Mouse (Mus musculus) liver, adult 2 months (tissue): ENCODE data around the gene Sema6d. TPM values are rescaled to one million over a fixed set of nuclear protein-coding genes. Genes with fewer than 3 reads are reported as not detected.

ENCODE experiments used
- DNase-seq: peaks from one replicate; pipeline ENCODE4 v3.0.0-alpha.2; 2011; ENCODE audit warnings: low read depth, low spot score; ENCODE audit errors: extremely low read depth
- H3K27ac ChIP-seq: fragments of 200-500 bp; replicated peaks from 2 replicates; pipeline ENCODE4 v1.5.1; 2012; ENCODE audit warnings: low read depth, mild to moderate bottlenecking, control low read depth, inconsistent platforms, low read length; ENCODE audit not compliant: insufficient read depth
- H3K27me3 ChIP-seq: fragments of 200-500 bp; 2 replicates; pipeline ENCODE4 v1.6.1; 2012; ENCODE audit warnings: mild to moderate bottlenecking, moderate library complexity, low read length, inconsistent platforms; ENCODE audit not compliant: control insufficient read depth, insufficient read depth
- H3K36me3 ChIP-seq: fragments of 200-500 bp; 2 replicates; pipeline ENCODE4 v1.6.1; 2012; ENCODE audit warnings: low read length, inconsistent platforms; ENCODE audit not compliant: control insufficient read depth, insufficient read depth
- H3K4me1 ChIP-seq: fragments of 200-500 bp; 2 replicates; pipeline ENCODE4 v1.6.1; 2011; ENCODE audit warnings: low read length; ENCODE audit not compliant: control insufficient read depth, insufficient read depth
- H3K4me3 ChIP-seq: fragments of 200-500 bp; 2 replicates; pipeline ENCODE4 v1.5.1; 2011; ENCODE audit warnings: low read depth, mild to moderate bottlenecking, control low read depth, low read length, moderate library complexity; ENCODE audit not compliant: insufficient read depth
- H3K79me2 ChIP-seq: fragments of 200-500 bp; 2 replicates; pipeline ENCODE4 v1.6.1; 2012; ENCODE audit warnings: inconsistent platforms, mild to moderate bottlenecking, low read length, moderate library complexity; ENCODE audit not compliant: control insufficient read depth, insufficient read depth
- H3K9ac ChIP-seq: fragments of 200-500 bp; 2 replicates; pipeline ENCODE4 v1.6.1; 2012; ENCODE audit warnings: low read depth, mild to moderate bottlenecking, control low read depth, inconsistent platforms, low read length
- CTCF ChIP-seq: fragments of 200-500 bp; IDR thresholded peaks from 2 replicates; pipeline ENCODE4 v1.5.1; 2011; ENCODE audit warnings: low read depth, low read length, control low read depth
- POLR2A ChIP-seq: fragments of 200-500 bp; IDR thresholded peaks from 2 replicates; pipeline ENCODE4 v1.6.1; 2011; ENCODE audit warnings: low read length, control low read depth; ENCODE audit not compliant: insufficient read depth; ENCODE audit errors: extremely low read depth
- WGBS: fragments of 180-500 bp; shearing (Covaris S2); methylation state at CpG from one replicate; pipeline ENCODE4 v1.1.7; 2018; 5-methylcytosine and 5-hydroxymethylcytosine counted together
- polyA plus RNA-seq: library from polyadenylated mRNA; depleted of rRNA; stranded (reverse); fragments of >200 nt; gene quantifications from 2 replicates; pipeline ENCODE4 v1.2.3, GENCODE M21; 2012
- total RNA-seq: library from RNA; depleted of rRNA; stranded (reverse); fragments of >200 nt; gene quantifications from 2 replicates; pipeline ENCODE4 v1.2.3, GENCODE M21; 2014

Gene Sema6d
- total and polyA plus RNA-seq, 2 experiments: 3.9 to 8.5 TPM

DNA sequence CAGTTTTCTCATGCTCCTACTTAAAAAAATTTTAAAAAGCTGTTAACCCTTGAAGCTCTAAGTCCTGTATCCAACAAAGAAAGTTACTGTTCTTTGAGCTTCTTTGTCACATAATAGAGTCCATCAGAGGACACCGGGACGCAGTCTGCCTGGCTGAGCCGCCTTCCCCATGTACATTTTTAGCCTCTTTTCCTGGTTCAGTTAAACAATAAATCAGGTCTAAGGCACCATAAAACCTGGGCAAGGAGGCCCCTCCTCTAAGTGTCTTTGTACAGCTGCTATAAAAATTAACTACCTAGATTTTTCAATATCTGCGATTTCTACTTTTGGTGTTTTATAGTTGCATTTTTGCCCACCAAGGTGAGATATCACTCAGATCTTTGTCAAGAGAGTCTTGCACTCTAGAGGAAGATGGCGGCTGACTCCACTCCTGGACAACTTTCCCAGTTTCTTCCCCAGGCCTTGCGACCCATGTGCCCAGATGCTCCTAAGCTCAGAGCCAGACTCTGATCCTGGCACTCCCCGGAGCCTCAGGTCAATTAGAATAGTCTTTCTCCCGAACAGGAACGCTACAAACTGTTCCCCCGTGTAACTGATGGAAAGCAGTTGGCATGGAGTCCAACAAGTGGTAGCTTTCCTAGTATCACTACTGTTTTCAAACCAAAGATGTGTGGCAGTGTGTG, 534.6 kb downstream of the Sema6d start:
- H3K79me2 ChIP-seq: peaks cover 4% of the 10 kb centered on the region; the same call in 1 of the 2 replicates
- no peaks in the 10 kb centered on the region for H3K27me3 ChIP-seq
- TF ChIP-seq POLR2A: no peak
- no peaks in the 10 kb centered on the region; the same call in 1 of the 2 replicates for H3K4me1 ChIP-seq
- no peak overlapping the region for H3K27ac ChIP-seq
- H3K9ac ChIP-seq: no peak overlapping the region
- H3K36me3 ChIP-seq: no peaks in the 10 kb centered on the region
- WGBS: 93% methylated on average over 10 of the region's 10 CpGs
- DNase-seq: no peak
- H3K4me3 ChIP-seq: no peak overlapping the region

DNA sequence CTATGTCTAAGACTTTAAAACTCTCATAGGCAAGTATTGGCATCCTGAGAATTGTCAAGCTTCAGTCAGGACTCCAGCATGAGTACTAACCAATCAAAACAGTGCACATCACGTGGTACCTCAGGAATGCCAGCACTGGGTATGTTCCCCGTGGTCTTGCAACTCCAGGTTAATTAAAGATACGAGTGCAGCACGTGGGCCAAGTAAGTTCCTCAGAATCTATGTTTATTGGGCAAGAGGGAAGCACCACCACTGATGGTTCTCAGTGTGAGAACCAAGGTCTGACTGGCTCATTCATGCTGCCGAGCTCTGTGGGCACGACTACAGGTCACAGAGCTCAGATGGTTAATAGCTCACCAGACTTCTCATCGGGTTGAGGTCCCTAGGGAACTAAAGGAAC, 536.7 kb downstream of the Sema6d start:
- WGBS: 70% methylated on average over 7 of the region's 7 CpGs
- no peak overlapping the region for H3K27ac ChIP-seq
- no peak for TF ChIP-seq POLR2A
- TF ChIP-seq CTCF: no peak
- H3K4me3 ChIP-seq: no peak overlapping the region
- no peaks in the 10 kb centered on the region; the same call in 1 of the 2 replicates for H3K4me1 ChIP-seq
- no peak overlapping the region for H3K9ac ChIP-seq
- DNase-seq: no peak
- H3K79me2 ChIP-seq: peaks cover 4% of the 10 kb centered on the region; the same call in 1 of the 2 replicates
- H3K27me3 ChIP-seq: no peaks in the 10 kb centered on the region
- no peaks in the 10 kb centered on the region for H3K36me3 ChIP-seq

DNA sequence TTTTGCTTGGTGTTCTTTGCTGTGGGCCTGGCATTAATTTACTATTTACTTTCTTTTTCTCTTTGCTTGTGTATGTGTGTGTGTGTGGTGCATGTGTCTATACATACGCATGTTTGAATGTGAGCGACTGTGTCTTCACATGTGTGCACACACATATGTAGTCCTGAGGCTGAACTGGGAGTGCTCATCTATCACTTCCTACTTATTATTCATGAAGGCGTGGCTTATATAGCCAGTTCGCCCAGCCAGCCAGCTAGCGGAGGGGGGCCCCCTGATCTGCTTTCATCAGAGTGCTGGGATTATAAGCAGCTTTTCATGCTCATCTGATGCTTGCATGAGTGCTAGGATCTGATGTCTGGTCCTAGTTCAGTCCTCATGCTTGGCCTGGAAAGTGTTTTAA, 537.9 kb downstream of the Sema6d start:
- peaks cover 4% of the 10 kb centered on the region; the same call in 1 of the 2 replicates for H3K79me2 ChIP-seq
- no peaks in the 10 kb centered on the region for H3K36me3 ChIP-seq
- H3K27ac ChIP-seq: no peak overlapping the region
- WGBS: 82% methylated on average over 5 of the region's 5 CpGs
- no peaks in the 10 kb centered on the region; the same call in 1 of the 2 replicates for H3K4me1 ChIP-seq
- no peak for DNase-seq
- H3K4me3 ChIP-seq: no peak overlapping the region
- no peaks in the 10 kb centered on the region for H3K27me3 ChIP-seq
- no peak overlapping the region for H3K9ac ChIP-seq
- TF ChIP-seq CTCF (no peak), POLR2A (no peak)

DNA sequence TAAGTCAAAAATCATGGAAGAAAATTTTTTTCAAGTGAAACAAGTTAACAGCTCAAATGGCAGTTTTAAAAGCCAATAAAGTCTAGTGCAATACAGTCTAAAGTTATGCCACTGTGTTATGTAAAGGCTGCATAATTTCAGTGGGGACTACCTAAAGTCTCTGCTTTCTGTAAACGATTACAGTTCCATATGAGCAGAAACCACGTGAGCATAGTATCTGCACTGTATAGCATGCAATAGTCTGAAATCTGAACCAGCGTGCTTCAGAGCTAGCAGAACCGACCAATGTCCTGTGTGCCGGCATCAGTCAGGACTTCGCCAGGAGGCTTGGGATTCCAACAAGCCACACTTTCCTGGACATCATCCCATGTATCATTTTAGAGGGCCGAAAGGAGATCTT, 538.9 kb downstream of the Sema6d start:
- no peaks in the 10 kb centered on the region; the same call in none of the 2 replicates for H3K4me1 ChIP-seq
- no peaks in the 10 kb centered on the region for H3K27me3 ChIP-seq
- no peak overlapping the region for H3K27ac ChIP-seq
- WGBS: 76% methylated on average over 7 of the region's 7 CpGs
- peaks cover 4% of the 10 kb centered on the region; the same call in 1 of the 2 replicates for H3K79me2 ChIP-seq
- H3K4me3 ChIP-seq: no peak overlapping the region
- no peaks in the 10 kb centered on the region for H3K36me3 ChIP-seq
- H3K9ac ChIP-seq: no peak overlapping the region
- no peak for DNase-seq
- TF ChIP-seq POLR2A (no peak), CTCF (no peak)

DNA sequence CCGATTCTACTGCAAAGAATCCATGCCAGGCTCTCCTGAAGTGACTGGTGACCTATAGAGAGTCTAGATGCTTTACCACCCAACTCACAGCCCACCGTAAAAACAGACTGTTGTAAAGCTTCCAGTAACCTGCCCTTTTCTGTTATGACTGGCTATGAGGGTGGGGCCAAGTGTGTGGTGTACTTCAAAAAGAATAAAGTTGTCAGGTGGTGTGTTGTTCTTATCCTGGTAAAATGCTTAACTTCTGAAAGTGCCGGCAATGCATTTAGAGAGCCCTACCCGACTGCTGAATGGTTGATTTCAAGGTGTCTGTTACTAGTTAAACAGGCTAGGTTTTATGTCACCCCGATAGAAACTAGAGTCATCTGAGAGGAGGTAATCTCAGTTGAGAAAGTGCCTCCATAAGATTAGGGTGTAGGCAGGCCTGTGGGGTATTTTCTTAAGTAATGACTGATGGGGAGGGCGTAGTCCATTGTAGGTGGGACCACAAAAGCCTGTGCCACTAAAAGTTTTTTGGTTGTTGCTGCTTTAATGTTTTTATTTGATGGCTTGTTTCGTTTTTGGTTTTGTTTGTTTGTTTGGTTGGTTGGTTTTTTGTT, 544.7 kb downstream of the Sema6d start:
- Histone ChIP-seq H3K9ac (no peak overlapping the region), H3K36me3 (no peaks in the 10 kb centered on the region), H3K27me3 (no peaks in the 10 kb centered on the region), H3K4me3 (no peak overlapping the region), H3K4me1 (peaks cover 8% of the 10 kb centered on the region; the same call in 1 of the 2 replicates), H3K79me2 (peaks cover 3% of the 10 kb centered on the region; the same call in 1 of the 2 replicates), H3K27ac (no peak overlapping the region)
- 78% methylated on average over 7 of the region's 7 CpGs for WGBS
- no peak for TF ChIP-seq CTCF
- TF ChIP-seq POLR2A: no peak
- DNase-seq: no peak

DNA sequence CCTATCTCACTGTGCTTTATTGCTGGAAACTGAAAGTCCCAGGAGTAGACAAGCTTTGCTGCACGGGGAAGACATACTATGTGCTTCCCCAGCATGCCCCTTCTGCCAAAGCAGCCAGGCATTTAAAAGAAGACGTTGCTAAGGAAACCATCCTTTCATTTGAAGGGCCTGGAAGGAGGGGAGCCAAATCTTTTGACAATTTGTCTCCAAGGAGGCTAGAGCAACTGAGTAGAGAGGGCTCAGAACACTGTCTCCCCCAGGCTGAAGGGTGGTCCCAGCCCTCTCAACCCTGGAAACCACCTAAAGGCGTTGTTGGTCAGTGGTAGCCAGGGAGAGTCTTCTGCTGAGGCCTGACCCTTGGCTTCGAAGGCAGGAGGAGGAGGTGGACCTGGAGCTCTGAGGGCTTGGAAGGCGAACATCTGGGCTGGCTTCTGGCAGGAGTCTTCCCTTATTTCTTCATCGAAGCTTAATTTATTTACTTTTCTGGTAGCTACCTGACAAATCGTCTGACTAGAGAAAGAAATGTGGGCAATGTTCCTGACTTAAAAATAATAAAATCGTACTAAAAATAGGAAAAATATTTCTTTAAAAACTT, 545.6 kb downstream of the Sema6d start:
- no peak overlapping the region for H3K4me3 ChIP-seq
- WGBS: 62% methylated on average over 8 of the region's 8 CpGs
- no peak overlapping the region for H3K27ac ChIP-seq
- H3K27me3 ChIP-seq: no peaks in the 10 kb centered on the region
- no peak for DNase-seq
- peaks cover 8% of the 10 kb centered on the region; the same call in 1 of the 2 replicates for H3K4me1 ChIP-seq
- H3K36me3 ChIP-seq: no peaks in the 10 kb centered on the region
- H3K9ac ChIP-seq: no peak overlapping the region
- TF ChIP-seq POLR2A: no peak
- TF ChIP-seq CTCF: no peak
- peaks cover 3% of the 10 kb centered on the region; the same call in 1 of the 2 replicates for H3K79me2 ChIP-seq
